Mouse (Mus musculus) 3T3-L1 (cell line): ENCODE data around the gene Hydin.

Source experiments
- DNase-seq: peaks from one replicate; pipeline ENCODE4 v3.0.0-alpha.2; 2015; ENCODE audit warnings: low read depth, low spot score

Hydin gene

DNA sequence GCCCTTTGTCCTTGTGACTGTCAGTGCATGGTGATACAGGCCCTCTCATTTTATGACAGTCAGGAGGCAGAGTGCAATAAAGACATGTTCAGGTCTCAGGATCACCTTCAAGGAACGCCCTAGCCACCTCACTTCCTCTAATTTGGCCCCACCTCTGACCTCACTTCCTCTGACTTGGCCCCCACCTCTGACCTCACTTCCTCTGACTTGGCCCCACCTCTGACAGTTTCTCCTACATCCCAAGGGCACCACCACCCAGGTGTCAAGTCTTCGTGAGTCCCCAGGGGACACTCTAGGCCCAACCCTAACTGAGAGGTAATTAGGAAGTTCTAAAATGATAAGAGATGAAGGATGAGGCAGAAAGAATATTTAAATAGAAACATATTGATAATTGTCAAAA lies 177.5 kb downstream of the Hydin start:
- no peak for DNase-seq

DNA sequence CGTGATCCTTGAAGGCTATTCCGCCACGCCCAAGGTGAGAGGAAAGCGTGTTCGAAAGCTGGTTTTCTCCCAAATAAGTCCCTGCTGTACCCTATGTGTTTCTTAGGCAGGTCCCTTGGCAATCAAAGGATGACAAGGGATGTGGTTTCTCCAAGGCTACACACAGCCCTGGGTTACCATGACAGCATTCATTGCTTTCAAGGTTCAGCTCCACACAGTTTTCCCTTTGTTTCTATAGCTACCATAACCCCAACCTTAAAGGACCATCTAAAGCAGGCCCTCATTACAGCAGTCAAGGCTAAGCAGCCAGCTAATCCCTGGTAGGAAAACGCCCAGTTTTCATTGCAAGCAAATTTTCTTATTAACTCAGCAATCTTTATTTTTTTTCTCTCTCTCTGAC lies 183.7 kb downstream of the Hydin start:
- DNase-seq, result no peak

DNA sequence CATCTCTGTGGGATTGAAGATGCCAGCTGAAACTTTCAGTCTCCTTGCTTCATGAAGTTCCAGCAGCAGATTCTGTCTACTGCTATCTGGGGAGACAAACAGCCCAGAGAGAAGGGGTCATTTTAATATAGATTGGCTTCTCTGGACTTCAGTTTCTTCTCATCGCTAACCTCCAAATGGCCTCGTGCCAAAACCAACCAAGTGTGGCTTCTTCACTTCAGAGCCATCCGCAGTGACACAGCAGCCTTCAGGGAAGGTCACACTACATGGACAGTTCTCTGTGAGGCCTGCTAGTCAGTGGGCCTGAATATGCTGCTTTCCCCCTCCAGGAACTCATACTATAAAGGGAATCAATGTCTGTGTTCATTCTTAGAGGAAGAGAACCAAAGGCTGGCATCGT lies 187.7 kb downstream of the Hydin start:
- no peak for DNase-seq

DNA sequence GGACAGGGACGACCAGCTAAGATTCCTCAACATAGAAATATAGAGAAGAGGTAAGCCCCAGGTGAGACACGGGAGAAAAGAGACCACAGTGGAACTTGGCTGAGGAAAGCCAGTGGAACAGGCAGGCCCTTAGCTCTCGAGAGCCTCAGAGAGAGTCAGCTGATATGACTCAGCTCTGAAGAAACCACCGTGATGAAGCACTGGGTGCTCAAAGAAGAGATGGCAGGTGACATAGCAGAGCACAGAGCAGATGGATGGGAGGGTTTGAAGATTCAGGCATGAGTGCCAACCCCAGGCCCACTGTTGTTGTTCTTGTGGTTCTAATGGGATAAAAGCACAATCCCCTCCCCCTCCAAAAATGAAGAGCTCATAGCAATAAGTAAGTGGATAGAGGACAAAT lies 190.6 kb downstream of the Hydin start:
- no peak for DNase-seq

DNA sequence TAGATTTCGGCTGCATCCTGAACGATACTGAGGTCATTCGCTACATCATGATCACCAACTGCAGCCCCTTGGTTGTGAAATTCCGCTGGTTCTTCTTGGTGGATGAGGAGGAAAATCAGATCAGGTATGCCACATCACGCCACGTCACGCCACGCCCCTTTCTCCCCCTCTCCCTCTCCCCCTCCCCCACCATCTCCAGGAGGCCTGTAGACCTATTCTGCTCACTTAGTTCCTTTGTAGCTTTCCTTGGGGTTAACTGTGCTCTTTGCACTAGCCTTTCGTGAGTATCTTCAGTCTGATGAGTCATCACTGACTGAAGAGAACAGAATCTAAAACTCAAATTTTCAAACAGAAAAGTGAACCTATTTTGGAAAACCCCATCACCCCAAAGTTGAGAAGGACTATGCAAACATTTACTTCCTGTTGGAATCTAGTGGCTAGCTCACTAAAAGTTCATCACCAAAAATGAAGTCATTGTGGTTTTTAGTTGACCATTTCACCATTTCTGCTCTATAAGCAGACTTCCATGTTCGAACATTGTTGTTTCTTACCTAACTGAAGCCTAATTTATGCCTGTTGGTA lies 195.9 kb downstream of the Hydin start:
- DNase-seq, result no peak

DNA sequence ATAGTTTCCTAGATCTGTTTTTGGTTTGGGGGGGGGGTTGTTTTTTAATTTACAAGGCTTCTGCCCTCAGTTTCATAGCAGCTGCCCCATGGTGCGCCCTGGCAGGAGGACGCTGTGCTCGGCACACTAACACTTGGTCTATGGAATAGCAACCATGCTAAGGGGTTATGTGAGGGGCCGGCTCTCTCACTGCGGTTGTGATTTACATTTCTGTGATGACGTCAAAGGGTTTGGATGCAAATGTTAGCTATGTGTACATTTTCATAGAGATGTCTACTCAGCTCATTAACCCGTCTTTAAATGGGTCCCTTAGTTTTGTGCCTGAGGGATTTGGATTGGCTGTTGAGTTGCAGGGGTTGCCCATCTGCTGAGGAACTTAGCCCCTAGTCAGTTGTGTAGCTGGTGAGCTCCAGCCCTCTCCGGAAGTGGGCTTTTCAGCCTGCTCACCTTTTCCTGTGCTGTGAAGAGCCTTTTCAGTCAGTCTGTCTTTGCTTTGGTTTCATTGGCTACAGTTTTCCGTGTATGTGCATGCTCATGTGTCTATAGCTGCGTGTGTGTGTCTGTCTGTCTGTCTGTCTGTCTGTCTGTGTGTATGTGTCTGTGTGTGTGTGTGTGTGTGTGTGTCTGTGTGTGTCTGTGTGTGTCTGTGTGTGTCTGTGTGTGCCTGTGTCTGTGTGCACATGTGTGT lies 197.1 kb downstream of the Hydin start:
- no peak for DNase-seq

DNA sequence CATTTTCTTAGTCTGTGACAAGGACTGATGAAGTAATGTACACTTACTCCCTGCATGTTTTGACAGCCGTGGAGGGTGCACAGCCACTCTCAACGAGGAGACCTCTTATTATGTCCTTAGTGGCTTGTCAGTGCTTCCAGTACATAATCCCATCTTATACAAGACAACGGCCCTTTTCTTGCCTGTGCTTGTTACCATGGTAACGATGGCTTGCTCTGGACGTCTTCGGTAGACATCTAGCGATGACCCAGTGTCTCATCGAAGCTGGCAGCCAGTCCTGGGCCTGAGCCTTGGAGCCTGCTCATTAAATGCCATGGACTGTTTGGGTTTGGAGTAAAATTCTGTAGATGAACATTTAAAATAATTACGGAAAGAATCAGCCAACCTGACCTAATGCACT lies 198.8 kb downstream of the Hydin start:
- no peak for DNase-seq

DNA sequence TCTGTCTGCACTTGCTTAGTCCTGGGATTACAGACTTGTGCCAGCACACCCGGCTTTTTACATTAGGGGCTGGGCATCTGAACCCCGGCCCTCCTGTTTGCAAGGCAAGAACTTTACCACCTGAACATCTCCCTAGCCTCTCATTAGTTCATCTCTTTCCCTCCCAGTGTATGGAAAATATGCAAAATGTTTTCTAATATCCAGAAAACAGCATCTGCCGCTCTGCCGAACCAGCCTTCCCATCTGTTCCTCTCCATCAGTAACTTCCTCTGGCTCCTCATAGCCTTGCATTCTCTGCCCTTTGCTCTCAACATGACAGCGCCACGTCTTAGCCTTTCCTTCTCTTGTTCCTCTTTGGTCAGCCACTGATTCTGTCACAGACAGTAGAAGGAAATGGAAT lies 210.5 kb downstream of the Hydin start:
- no peak for DNase-seq

DNA sequence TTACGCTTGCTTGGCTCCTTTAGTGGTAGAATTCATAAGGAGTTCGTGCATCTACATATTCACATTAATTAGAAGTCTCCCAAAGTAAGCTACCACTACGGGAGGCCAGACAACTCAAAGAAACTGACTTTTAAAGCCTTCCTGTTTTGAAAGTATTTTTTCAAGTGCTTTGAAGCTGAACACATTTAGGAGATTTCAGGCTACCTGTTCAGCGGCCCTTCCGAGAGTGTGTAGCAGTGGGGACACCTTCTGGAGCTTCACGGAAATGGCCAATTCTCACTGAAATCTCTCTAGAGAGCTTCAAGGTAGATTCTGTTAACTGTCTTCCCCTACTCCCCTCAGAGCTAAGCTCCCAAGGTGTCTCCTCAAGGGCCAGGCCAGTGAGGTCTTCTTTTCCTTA lies 211.8 kb downstream of the Hydin start:
- peak; percentile 47 for DNase-seq

DNA sequence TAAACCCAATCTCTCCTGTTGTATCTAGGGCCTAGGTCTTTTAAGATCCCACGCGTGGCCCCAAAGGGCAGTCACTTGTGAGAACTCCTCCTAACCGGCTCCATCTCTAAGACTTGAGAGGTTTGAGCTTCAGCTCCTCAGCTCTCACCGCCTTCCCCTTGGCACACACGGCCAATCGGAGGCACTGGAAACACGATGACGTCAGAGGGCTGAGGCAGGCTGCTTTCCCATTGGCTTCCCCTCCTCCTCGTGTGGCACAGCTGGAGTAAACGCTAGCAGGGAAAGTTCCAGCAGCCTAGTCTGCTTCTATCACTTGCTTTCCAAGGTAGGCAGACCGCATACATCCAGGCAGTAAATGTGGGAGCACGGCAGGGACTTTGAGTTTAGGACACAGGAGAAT lies 212.6 kb downstream of the Hydin start:
- peak; percentile 4 for DNase-seq

DNA sequence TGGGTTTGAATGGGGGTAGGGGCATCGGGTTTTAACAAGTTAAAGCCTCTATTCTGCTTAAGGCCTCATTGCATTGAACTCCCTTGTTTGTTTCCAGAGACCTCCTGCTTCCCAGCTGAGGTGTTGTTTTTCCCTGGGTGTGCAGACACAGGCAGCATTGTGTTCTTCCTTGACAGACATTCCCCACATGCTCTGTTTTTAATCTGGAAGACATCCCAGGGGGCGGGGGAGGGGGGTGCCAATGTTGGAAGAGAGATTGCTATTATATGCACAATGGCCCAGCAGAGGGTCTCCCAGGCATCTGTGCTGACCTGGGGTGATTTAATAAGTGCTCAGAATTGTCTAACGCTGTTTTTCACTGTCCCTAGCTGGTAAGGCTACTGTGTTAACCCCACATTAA lies 215.5 kb downstream of the Hydin start:
- DNase-seq, result no peak

DNA sequence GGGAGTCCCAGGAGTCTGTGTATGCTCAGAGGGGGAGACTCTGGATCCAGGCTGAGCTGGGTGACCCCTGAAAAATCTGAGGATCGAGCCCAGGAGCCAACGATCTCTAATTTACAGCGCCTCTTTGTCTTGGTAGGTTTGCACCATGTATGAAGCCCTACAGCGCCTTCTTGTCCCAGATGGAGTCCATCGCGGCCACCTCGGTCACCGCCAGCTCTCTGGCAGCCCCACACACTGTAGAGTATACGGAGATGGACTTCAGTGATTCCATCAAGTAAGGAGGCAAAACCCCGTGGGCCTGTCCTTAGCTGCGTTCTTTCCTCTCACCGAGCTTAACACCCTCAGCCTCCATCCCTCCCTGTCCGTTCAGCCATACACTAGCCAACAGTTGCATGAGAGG lies 218.5 kb downstream of the Hydin start:
- no peak for DNase-seq

DNA sequence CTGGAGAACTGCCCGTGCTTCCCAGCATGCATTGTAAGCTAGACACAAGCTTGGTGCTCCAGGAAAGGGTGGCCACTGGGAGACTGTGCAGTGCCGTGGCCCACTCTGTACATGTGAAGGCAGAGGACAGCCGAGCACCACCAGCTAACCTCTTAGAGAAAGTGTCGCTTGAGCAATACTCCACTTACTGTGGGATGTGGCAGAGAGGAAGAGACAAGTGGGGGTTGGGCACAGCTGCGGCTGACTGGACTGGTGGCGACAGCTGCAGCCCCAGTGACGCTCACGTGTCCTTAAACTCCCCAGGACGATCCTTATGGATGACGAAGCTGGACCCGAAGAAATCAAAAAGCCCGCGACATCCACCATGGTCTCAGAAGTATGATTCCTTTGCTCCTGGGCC lies 219.2 kb downstream of the Hydin start:
- DNase-seq, result no peak

DNA sequence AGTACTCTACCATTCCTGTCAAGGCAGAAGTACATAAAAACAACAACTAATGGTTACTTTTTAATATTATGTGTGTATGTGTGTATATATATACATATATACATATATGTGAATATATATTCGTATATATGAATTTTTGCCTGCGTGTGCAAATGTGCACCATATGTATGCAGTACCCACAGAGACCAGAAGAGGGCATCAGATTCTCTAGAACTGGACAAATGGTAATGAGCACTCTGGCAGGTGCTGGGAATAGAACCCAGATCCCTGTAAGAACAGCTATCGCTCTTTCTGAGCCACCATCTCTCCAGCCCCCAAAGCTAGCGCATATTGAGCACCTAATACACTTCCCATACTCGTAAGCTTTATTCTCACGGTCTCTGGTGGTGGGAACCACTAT lies 220.9 kb downstream of the Hydin start:
- DNase-seq, result no peak

DNA sequence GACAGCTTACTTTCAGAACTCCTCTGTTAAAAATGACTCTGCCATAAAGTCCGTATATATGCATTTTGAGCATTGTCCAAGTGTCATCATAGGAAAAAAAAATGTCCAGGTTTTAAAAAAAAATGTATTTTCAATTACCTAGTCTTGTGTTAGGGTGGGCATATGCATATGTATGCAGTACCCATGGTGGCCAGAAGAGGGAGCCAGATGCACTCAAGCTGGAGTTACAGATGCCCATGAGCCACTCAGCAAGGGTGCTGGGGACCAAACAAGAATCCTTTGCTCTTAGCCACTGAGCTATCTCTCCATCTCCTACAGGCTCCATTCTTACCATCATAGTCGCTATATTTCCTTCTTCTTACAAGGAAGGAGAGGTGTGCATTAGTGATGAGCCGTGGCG lies 222.6 kb downstream of the Hydin start:
- DNase-seq, result peak; percentile 32

DNA sequence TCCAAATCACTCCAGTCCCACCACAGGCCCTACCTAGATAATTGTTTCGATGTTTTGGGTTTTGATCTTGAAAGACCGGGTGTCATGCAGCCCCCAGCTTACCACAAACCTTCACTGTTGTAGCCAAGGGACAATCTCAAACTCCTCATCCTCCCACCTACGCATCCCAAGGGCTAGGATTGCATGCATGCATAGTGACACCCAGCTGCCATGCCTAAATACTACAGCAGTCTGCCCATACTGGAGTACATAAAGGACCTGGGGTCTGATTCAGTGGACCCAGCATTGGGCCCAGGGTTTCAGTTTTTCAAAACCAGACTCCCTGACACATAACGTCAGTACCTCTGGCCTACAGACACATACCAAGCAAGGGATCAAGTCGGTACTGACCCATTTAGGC lies 224.3 kb downstream of the Hydin start:
- DNase-seq, result no peak

DNA sequence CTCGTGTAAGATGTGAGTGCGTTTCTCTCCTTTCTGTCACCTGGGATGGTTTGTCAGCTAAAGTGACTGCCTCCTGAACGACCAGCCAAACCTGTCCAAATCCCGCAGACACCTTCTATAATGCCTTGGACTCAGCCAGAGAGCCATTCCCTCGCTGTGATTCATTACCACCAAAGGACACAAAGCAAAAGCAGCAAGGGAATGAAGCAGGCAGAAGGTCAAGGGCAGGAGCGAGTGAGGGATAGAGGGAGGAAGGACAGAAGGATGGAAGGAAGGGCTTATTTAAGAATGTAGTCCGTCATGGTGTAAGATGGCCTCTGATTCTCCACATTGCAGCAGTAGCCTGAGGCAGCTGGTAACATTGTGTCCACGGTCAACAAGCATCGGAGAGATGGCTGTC lies 229.5 kb downstream of the Hydin start:
- DNase-seq, result no peak

DNA sequence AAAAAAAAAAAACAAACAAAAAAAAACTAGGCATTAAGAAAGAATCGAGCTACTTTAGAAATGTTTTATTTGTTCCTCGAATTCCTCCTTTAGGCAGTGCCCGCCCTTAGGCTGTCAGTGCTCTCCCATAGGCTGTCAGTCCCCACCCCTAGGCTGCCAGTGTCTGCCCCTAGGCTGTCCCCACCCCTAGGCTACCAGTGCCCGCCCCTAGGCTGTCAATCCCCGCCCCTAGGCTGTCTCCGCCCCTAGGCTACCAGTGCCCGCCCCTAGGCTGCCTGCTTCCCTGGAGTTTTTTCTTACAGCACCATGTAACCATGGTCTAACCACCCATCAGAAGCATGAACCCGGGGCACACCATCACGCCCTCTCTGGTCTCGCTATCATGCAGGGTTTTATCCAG lies 233.5 kb downstream of the Hydin start:
- no peak for DNase-seq

DNA sequence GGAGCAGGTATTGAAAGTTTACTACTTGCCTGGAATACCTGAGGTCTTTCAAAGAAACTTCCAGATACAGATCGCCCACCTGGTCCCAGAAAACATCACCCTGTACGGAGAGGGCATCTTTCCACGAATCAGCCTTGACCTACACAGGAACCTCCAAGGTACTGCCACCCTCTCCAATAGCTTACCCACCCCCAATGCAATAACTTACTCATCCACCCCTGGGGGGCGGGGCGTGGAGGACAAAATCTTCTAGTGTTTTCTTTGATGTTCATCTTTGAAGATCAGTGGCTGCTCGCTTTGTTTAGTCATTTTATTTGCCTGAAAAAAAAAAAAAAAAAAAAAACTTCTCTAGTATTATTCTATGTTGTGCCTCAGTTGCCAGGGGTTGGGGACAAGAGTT lies 233.9 kb downstream of the Hydin start:
- no peak for DNase-seq

DNA sequence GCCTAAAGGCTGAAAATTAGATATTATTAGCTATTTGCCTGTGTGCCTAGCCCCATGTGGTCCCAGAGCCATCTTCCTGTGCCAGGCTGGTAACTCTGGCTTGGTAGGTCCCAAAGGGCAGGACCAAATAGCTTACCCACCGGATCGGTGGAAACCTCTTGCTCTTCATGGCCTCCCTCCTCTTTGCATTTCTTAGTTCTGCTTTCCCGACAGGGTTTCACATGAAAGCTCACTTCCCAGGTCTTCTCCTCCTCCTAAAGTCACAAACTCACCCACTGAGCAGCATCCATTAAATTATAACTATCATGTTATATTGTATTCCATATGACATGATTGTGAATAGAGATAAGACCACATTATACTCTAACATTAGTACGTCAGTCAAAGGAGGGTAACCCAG lies 234.6 kb downstream of the Hydin start:
- DNase-seq, result no peak

DNA sequence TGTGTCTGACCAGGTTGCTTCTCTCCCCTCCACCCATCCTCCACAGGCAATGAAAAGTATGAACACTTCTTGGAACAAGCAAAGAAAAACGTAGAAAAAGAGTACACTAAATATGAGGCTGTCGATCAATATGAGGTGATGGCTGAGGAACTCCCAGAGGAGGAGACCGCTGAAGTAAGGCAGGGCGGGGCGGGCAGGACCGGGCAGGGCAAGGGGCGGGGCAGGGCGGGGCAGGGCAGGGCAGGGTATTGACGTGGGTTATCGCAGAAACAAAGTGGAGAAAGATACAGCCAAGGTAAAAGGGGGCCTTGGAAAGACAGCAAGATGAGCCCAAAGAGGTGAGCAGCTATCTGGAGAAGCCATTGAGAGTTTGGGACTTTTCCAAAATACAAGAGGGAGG lies 236.1 kb downstream of the Hydin start:
- DNase-seq, result no peak

DNA sequence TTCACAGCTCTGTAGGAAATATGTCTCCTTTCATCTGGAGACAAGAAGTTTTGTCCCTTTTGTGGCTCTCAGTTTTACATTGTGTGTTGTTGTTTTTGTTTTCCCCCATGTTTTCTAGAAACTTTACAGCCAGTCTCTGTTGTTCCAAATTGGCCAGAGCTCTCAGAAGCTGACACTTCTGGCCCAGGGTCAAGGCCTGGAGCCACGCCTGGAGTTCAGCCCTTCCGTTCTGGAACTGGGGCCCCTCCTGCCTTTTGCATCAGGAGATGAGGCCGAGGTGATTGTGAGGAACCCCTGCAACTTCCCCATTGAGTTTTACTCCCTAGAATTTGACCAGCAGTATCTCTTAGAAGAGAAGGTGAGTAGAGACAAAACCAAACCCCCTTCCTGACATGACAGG lies 242.0 kb downstream of the Hydin start:
- DNase-seq, result no peak

DNA sequence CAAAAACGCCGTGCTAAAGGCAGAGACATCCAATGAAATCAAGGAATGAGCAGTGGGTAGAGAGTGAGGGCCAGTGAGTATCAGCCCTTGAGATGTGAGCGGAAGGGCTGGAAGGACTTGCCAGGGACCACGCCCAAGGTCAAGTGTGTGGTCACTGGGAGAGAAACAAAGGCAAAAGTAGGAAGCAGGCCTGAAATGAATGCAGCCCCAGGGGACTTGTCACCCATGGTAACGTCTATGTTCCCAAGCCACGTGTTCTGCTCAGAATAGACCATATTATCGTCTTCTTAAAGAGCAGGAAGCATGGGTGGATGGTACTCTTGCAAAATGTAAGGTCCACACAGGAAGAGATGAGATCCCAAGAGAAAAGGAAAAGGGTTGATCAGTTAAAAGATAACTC lies 253.0 kb downstream of the Hydin start:
- DNase-seq, result no peak

DNA sequence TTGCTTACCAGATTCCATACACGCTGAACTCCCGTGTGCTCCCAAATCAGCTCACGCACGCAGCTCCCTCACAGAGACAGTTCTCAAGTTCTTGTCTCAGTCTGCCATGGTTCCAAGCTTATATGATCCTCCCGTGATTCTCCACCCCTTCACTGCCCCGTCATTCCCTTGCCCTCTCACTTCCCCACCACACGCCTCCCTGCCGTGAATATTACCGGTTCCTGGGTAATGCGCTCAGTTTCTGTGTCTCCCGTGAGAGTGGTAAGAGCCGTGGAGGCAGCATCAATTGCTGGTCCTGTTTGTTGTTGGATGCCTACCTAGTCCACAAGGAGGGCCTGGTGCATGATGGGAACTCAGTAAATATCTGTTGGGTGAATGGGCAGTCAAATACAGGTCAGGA lies 255.1 kb downstream of the Hydin start:
- DNase-seq, result no peak
